Mouse (Mus musculus) heart, postnatal 10 days (tissue): ENCODE data around the gene Akap2. TPM values are rescaled to one million over a fixed set of nuclear protein-coding genes. Genes with fewer than 3 reads are reported as not detected.
A peak's percentile ranks its signal among the peaks of the same experiment; 100 is the strongest.

Experiments
- DNase-seq, 2 experiments: peaks; one replicate each; pipeline ENCODE4 v3.0.0; 2021
- intact Hi-C: fragments of 180-260 bp; cut with DNase I; formaldehyde crosslinking; loops from one replicate; pipeline ENCODE4 v1.15.1; 2025
- total RNA-seq, 2 experiments: library from RNA; stranded (reverse); gene quantifications; 2 replicates each; pipeline ENCODE4 v1.2.3; 2021

The Akap2 gene
- total RNA-seq, 2 experiments from 2014 or later: 127 to 141 TPM

DNA sequence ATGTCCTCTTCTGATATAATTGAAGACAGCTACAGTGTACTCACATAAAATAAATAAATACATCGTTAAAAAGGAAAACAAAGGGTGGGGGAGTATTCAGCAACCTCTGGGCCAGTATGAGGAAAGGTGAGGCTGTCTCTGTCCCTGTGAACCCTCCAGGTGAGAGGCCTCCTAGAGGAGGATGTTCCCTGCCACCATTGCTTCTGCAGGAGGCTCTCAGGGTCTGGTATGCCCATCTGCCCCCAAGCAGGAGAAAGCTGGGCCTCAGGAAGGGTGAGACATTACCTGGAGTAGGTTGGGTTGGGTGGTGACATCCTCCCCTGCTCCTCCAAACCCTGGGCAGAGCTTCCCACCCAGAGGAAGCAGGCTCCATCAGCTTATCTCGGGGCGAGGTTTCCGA, 33.2 kb downstream of the Akap2 start:
- DNase-seq: no peak
- intact Hi-C loops: no loop called here

DNA sequence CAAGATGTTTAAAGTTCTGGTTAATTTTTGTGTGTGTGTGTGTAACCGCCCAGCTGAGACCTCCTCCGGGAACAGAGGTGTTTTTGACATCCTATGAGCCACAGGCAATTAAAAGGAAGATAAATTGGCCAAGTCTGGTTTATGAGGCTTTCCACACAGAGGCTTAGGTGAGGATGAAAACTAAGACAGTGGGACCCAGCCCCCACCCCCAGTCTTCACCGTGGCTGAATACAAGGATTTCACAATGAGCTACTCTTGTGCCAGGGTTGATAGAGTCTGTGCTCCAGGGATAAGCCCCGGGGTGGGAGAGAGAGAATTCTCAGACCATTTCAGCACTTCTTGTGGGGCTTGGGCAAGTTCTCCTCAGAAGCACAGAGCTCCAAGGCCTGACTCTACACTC, 33.6 kb downstream of the Akap2 start:
- no peak for DNase-seq
- intact Hi-C loops: no loop called here

DNA sequence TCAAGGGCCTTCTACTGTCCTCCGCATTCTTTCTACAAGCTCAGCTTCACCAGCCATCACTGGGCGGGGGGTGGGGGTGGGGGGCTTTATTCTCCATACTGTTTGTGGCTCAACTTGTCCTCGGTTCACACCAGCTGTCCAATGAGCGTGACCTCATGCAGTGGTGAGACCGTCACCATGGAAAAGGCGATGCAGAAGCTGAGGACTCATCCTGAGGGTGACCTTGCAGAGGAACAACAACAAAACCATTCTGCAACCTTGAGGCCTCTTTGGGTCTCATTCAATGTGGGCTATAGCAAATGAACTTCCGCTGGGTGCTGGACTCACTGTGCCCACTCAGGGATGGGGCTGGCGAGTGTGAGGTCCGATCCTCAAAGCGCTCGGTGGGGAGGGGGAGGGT, 34.1 kb downstream of the Akap2 start:
- intact Hi-C loops: no loop called here
- DNase-seq: no peak

DNA sequence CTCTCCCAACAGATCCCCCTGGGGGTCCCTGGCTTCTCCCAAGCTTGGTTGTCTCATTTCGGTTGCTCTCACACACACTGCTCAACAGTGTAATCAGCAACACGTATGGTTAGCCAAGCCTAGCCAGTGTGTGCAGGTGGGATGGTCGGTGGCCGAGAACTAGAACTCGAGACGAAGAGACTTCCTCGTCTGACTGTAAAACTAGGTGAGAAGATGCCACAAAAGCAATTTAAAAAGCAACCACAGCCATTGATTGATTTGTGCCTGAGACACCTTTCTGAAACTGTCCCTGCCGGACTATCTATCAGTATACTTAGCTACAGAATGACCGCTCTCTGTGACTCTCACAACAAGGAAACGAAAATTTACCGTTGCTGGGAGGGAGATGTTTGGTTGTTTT, 37.6 kb downstream of the Akap2 start:
- intact Hi-C loops: no loop called here
- no peak for DNase-seq

DNA sequence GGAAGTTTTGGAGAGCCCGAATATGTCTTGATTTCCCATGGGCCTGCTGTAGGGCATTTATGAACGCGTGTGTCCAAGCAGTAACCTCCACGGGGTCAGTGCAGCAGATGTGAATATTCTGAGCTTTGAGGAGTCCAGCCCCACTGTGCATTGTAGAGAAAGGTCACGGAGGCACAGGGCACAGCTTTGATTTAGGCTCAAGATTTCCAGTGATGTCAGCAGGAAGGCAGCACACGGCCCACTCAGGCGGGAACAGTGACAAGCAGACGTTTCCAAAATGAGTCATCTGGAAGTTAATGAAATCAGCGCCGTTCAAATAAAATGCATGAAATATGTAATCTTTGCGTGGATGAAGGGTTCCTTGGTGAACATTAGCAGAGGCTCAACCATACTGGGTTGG, 40.5 kb downstream of the Akap2 start:
- peak in 1 of 2 experiments; percentile 28 for DNase-seq
- intact Hi-C loops: no loop called here

DNA sequence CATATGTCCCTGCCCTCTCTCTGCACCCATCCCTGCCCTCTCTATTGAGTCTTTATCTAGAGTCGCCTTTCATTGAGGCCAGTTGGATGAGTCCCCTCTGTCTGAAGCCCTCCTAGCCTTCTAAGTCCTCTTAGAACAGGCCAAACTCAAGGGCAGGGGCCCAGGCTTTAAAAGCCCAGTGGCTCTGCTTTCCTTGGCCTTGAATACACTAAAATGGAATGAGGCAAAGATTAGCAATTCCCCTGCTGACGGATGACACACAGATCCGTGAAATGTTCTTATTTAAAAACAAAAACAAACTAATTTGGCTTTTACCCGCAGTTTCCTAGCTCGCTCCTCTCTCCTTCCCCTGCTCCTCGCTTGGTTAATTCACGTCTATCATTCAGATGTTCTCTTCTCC, 45.0 kb downstream of the Akap2 start:
- intact Hi-C loops: no loop called here
- DNase-seq: peak; percentile 36 to 45

DNA sequence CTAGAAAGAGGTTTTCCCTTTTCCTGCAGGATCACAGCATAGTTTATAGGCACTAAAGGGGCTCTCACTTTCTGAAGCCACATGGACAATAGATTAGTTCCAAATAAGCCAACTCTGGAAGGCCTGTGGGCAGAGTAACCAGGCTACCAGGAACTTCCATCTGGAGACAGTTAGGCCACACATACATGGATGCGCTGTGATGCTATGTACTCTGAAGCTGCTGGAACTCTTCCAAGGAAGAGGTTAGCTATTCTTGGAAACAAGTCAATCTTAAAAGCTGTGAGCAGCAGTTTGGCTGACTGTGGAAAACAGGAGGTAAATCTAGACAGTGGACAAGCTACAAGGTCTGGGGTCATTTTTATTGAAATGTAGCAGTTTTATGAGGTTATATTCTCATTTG, 46.9 kb downstream of the Akap2 start:
- intact Hi-C loops: no loop called here
- DNase-seq: peak; percentile 50 to 62

DNA sequence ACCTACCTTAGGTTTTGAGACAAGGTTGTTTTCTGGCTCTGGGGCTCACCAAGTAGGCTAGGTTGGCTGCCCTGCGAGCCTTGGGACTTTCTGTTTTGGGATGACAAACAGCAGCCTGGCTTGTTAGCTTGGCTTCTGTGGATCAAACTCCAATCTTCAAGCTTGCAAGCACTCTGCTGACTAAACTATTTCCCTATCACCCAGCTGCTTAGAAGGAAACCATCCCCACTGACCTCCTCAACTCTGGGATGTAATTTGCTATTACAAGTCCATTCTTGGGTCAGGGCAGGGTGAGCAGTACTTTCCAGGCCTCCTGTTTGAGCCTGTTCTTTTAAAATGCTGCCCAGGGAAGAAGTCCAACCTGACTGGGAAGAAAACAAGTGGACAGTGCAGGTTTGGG, 47.5 kb downstream of the Akap2 start:
- intact Hi-C loops: no loop called here
- DNase-seq: peak in 1 of 2 experiments; percentile 23

DNA sequence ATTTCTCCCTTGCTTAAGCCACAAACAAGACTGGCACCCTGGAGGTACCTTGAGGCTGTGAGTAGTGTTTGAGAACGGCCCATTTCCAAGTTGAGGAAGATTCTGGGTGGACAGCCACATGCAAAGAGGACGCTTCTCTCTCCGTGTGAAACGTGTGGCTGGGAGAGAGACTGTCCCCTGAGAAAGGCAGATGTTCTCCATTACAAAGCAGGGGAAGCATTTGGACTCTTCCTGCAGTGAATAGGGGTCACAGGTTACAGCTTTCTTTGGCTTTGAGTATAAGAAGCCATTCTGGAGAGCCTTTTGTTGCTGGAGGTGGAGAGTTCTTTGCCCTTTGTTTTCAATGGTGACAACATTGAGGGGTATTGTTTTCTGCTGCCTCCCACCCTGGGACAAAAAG, 48.3 kb downstream of the Akap2 start:
- intact Hi-C loops: no loop called here
- DNase-seq: no peak

DNA sequence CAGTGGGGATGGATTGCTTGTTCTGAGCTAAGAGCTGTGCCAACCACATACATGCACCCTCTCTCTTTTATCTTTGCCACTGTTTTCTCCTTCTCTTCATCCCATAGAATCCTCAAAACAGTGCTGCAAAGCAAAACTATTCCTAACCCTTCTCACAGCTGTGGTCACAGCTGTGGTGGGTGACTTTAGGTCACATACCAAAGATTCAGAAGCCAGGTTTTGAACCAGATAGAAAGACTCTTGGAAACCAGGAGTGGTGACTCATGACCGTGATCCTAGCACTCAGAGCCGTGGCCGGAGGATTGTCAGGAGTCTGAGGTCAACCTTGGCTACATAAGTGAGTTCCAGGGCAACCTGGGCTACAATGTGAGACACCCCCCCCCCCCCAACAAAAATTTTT, 51.5 kb downstream of the Akap2 start:
- intact Hi-C loops: no loop called here

DNA sequence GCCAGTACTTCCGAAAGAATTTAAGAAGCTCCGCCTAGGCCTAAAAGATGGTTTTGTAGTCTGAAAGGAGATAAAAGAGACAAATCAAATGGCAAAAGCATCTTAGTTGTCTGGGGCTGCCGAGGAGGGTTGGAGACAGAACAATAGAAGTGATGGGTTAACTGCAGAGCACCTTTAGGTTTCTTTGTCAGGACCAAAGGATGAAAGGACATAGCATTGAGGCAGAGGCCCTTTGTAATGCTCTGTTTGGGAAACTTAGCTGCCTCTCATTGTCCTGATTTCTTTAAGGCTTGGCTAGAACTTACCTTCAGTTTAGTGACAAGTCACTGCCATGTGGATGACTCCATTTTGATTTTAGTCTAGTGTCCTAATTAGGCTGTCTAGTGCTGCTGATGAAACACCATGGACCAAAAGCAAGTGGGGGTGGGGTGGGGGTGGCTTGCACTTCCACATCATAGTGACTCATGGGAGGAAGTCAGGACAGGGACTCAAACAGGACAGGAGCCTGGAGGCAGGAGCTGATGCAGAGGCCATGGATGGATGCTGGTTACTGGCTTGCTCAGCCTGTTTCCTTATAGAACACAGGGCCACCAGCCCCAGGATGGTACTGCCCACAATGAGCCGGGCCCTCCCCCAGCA, 52.8 kb downstream of the Akap2 start:
- no peak for DNase-seq
- intact Hi-C loops: no loop called here

More for the DNA sequence above, 51.5 kb downstream of the Akap2 start:
- DNase-seq: no peak

DNA sequence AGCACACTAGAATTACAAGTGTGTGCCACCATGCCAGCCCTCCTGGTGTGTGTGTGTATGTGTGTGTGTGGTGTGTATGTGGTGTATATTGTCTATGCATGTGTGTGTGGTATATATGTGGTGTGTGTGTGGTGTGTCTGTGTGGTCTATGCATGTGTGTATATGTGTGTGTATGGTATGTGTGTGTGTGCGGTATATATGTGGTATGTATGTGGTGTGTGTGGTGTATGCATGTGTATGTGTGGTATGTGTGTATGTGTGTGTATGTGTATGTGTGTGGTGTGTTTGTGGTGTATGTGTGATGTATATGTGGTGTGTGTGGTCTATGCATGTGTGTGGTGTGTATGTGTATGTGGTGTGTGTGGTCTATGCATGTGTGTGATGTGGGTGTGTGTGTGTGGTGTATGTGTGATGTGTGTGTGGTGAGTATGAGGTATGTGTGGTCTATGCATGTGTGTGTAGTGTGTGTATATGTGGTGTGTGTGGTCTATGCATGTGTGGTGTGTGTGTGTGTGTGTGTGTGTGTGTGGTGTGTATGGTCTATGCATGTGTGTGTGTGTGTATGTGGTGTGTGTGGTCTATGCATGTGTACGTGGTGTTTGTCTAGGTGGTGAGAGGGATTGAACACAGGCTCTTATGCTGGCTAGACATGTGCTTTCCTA, 54.2 kb downstream of the Akap2 start:
- DNase-seq: no peak
- intact Hi-C loops: no loop called here

DNA sequence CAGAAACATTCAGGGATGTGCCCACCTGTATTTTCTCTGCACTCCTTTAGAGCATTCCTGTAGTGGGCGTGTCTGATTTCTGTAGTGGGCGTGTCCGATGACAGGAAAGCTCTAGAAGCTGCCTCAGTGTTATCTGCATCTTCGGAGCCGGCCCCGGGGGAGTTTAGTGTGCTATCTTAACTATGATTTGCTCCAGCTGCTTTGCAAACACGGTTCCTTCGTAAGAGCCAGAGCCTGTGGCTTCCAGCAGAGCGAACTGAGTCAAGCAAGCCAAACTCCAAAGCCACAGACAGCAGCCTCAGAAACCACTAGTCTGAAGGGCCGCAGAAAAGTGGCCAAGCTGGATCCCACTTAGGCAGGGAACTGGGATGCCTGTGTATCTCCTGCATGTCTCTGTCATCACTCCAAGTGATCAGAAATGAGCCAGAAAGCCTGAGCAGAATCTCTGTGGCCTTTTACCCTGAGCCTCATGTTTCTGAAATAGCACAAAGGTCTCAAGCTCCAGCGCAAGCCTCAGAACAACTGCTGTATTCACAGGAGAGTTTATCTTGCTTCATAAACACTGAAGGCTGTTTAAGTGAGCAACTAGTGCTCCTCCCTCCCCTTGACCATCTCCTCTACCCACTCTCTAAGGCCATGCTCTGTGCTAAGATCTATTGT, 55.5 kb downstream of the Akap2 start:
- intact Hi-C loops: no loop called here
- peak; percentile 59 to 68 for DNase-seq

DNA sequence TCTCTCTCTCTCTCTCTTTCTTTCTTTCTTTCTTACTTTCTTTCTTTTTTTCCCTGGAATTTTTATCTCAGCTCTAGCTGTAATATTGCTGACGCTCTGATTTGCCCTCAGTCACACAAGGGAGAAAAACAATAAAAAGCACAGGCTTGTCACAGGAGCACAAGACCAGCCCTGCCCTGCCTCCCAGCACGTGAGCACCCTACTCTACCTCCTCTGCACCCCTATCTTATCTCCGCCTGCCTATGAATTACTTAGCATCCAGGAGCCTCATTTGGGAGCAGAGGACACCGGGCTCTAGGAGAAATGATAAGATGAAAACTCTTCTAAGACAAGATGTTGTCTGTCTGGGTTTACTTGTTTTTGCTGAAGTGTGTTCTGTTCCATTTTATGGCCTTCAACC, 57.1 kb downstream of the Akap2 start:
- DNase-seq: no peak
- intact Hi-C loops: no loop called here

DNA sequence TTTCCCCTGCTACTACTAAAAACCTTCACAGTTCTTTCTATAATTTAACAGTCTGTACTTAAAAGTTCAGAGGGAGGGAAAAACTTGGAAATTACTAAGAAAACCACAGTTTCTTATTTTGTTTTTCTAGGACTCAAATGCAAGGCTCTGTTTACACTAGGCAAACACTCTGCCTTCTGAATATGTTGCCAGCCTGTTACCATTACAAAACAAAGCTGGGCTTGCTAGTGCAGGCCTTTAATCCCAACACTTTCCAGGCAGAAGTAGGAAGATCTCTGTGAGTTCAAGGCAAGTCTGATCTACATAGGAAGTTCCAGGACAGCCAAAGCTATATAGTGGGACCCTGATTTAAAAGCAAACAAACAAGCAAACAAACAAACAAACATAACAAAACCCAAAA, 58.1 kb downstream of the Akap2 start:
- intact Hi-C loops: no loop called here
- DNase-seq: no peak

DNA sequence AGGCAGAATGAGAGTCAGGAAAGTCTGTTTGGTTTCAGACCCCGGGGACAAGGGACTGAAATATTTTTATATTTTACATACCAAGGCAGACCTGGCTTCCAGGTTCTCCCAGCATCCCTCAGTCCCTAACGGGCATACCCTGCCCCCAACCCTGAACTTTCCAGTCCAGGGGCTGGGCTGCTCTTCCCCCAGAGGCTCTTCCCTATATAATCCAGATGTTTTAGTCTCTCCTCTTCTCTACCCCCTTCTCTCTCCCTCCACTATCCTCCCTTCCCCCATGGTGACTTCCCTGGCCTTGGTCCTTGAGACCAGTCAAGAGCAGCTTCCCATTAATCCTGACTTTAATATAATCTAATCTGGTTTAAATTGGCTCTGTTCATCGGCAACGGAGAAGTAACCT, 62.9 kb downstream of the Akap2 start:
- intact Hi-C loops: no loop called here
- DNase-seq: no peak

DNA sequence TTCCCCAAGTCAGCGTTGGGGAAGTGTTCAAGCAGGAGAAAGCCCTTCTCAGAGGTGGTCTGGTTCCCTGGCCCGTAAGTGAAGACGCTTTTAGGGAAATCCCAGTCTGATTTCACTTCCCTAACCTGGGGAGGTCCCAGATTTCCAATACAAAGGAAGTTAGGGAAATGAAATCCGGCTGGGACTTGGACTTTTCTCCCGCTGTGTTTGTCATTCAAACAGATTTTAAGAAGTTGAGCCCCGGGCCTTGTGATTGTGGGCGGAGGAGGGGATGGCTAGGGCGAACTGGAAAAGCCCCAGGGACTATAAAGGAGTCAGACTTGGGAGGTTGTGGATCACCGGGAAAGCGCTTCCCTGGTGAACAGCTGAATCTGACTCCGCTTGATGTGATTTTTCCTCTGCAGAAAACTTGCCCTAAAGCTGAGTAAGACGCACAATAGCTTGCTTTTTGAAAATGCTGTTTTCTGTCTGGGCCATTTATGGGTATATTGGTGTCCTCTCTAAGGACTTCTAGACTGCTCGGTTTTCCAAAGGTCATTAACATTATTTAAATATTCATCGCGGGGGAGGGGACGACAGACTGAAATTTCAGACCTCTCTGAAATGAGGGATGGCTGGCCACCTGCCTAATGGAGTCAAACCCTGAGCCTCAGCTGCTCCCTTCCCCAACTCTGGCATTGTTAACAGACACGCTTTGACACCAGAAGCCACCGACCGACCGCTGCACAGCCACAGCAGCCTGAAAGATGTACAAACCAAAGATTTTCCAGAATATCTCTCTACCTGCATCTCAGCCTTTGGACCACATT, 63.6 kb downstream of the Akap2 start:
- intact Hi-C loops: no loop called here
- DNase-seq: no peak

DNA sequence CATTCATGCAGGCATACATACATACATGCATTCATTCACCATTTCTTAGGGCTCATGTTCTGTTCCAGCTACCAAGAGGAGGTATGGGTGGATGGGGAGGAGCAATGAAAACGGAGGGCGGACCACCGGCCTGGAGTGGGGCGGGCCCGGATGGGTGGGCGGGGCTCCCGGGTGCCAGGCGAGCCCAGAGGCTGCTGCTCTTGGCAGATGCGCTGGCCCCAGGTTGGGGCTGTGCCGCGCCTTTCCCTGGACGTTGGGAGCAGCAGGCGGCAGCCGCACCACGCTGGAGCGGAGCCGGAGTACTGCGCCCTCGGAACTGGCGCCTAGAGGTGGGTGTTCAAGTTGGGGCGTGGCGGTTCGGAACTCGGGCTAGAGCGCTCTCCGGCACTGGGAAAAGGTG, 64.5 kb downstream of the Akap2 start:
- intact Hi-C loops: loop anchor here (1.0 to 2.0 kb wide), 4 partner anchors 15 to 109 kb away; no protein-coding TSS in a partner anchor
- peak; percentile 77 to 82 for DNase-seq

DNA sequence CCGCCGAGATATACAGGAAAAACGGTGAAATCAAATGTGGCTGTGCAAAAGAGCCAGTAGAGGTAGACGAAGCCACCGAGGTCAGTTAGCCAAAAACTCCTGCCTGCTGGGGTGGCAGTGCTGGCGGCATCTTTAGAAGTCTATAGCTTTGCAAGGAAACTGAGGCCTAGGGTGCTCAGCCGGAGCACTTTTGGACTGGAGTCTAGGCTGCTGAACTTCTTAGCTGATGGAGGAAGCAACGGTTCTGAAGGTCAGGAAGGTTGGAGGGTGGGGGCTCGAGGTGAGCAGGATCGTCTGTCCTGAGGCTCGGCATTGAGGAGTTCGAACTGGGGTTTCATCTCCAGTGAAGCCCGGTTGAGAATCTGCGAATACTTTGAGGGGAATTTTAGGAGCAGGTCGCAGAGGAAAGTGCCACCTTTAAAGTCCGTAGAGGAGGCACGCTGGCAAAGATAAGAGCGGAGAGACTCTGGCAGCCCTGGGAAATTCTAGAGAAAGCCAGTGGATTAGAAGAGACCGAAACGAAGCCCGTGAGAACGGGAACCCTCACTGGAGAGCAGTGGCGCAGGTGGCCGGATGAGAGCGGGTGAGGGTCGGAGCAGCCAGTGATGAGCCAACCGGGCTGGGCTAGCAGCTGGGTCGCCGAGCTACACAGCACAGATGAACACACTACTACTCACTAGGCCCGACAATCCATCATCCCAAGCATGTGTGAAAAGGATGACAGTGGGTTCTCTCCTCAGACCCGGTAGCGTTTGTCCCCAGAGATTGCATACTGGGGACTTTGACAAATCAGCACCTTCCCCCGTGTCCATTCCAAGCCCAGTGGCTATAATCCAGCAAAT, 65.3 kb downstream of the Akap2 start:
- intact Hi-C loops: loop anchor here (1.0 to 2.0 kb wide), 4 partner anchors 14 to 109 kb away; no protein-coding TSS in a partner anchor
- peak; percentile 45 for DNase-seq

DNA sequence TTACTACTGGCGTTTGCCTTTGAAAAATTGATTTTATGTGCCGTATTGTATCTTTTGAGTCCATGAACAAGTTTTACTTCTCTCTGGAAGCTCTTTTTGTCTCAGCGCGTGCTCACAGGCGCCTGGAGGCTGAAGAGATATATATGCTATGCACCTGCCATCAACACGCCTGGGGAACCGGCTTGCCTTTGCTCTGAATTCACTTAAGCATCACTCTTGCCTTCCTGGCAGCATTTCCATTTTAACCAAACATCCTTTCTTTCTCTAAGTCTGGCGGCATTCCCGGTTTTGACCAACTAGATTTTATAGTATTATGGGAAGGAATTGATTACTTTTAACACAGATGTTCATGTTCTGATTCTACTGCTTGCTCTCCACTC, 65.9 kb downstream of the Akap2 start:
- intact Hi-C loops: loop anchor here (2.0 kb wide), 3 partner anchors 13 to 97 kb away; no protein-coding TSS in a partner anchor
- no peak for DNase-seq
